Mouse (Mus musculus): ENCODE data around the gene Adcy3. TPM values are rescaled to one million over a fixed set of nuclear protein-coding genes. Genes with fewer than 3 reads are reported as not detected.
A peak's percentile ranks its signal among the peaks of the same experiment; 100 is the strongest.
"Not testable (repeated sequence)": the region's sequence is repeated elsewhere in the genome, so short reads cannot be mapped to it uniquely, and the experiment has no call there.

The Adcy3 gene
- polyA plus RNA-seq, 1 experiment from 2014 or later, result 14.4 TPM

GRCm38 (mm10) chr12:4237481-4237880 lies 104.6 kb downstream of the Adcy3 start:
- no peak for TF ChIP-seq CTCF (IDR thresholded peaks at IDR 0.05; ENCODE audit: low read depth)
- Histone ChIP-seq H3K4me2 (no peak overlapping the region), H3K9me3 (ENCODE audit: low read depth, low read length) (no peaks in the 10 kb centered on the region), H3K9ac (no peak overlapping the region), H3K36me3 (ENCODE audit: insufficient read depth) (0 out of 2 replicates have a peak, but pooled peaks cover 3% of the 10 kb centered on the region), H3K4me1 (ENCODE audit: insufficient read depth) (peaks cover 6% of the 10 kb centered on the region; the same call in 1 of the 2 replicates), H3K27ac (ENCODE audit: low read depth) (no peak overlapping the region), H3K27me3 (ENCODE audit: insufficient read depth, low read length) (no peaks in the 10 kb centered on the region), H3K4me3 (ENCODE audit: low read depth, low read length) (no peak overlapping the region)
- DNase-seq (no peak), ATAC-seq (ENCODE audit: insufficient read depth) (no peak)
- WGBS, result 92% methylated on average over 15 of the region's 15 CpGs

GRCm38 (mm10) chr12:4240281-4240680 lies 107.4 kb downstream of the Adcy3 start:
- ATAC-seq (ENCODE audit: insufficient read depth); H3K9me3 ChIP-seq (ENCODE audit: low read depth, low read length); H3K4me3 ChIP-seq (ENCODE audit: low read depth, low read length); H3K4me2 ChIP-seq; H3K27ac ChIP-seq (ENCODE audit: low read depth); DNase-seq; H3K27me3 ChIP-seq (ENCODE audit: insufficient read depth, low read length); H3K4me1 ChIP-seq (ENCODE audit: insufficient read depth); H3K9ac ChIP-seq; H3K36me3 ChIP-seq (ENCODE audit: insufficient read depth): not testable (repeated sequence)
- 67% methylated on average over 8 of the region's 8 CpGs for WGBS

DNA sequence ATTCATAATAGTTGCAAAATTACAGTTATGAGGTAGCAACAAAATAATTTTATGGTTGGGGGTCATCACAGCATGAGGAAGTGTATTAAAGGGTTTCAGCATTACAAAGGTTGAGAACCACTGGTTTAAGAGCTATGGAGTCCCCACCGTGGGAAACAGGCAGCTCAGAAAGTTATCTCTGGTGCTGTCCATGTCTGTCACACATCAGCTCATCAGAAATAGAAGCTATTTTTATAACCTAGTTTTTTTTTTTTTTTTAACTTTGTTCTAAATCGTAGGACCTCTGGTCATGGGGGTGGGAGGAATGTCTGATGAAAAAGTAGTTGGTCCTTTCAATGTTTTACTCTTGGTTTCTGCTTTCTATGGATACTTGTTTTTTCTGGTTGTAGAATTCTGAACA lies 110.9 kb downstream of the Adcy3 start:
- H3K4me3 ChIP-seq (ENCODE audit: low read depth, low read length), result no peak overlapping the region
- peak; percentile 58 for DNase-seq
- H3K27me3 ChIP-seq (ENCODE audit: insufficient read depth, low read length), result no peaks in the 10 kb centered on the region
- no peak overlapping the region for H3K9ac ChIP-seq
- WGBS, result 28% methylated on average over 2 of the region's 2 CpGs
- H3K36me3 ChIP-seq (ENCODE audit: insufficient read depth), result 0 out of 2 replicates have a peak, but pooled peaks cover 5% of the 10 kb centered on the region
- no peaks in the 10 kb centered on the region for H3K9me3 ChIP-seq (ENCODE audit: low read depth, low read length)
- ATAC-seq (ENCODE audit: insufficient read depth), result peak; percentile 52; the same call in 1 of the 2 replicates
- H3K4me1 ChIP-seq (ENCODE audit: insufficient read depth), result no peaks in the 10 kb centered on the region
- H3K4me2 ChIP-seq, result no peak overlapping the region
- H3K27ac ChIP-seq (ENCODE audit: low read depth), result no peak overlapping the region; the same call in 1 of the 2 replicates
- no peak for TF ChIP-seq CTCF (IDR thresholded peaks at IDR 0.05; ENCODE audit: low read depth)

DNA sequence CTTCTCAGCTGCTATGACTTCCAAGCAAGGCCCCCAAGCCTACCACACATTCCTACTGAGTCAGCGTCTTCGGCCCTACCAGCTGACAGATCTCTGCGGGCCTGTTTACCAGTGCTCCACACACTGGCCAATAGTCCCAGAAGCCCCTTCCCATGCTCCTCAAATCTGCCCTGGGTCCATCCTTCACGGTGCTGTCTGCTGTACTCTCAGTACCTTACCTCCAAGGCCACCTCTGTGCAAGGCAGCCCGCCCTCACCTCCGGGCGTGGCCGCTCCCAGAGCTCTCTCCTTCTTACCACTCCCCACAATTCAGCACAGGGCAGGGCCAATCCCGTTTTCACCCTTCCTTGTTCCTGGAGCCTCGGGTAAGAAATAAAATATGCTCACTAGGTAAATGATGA lies 112.8 kb downstream of the Adcy3 start:
- Histone ChIP-seq H3K9me3 (ENCODE audit: low read depth, low read length) (no peaks in the 10 kb centered on the region), H3K36me3 (ENCODE audit: insufficient read depth) (0 out of 2 replicates have a peak, but pooled peaks cover 5% of the 10 kb centered on the region), H3K4me3 (ENCODE audit: low read depth, low read length) (no peak overlapping the region), H3K27ac (ENCODE audit: low read depth) (no peak overlapping the region), H3K9ac (no peak overlapping the region), H3K4me1 (ENCODE audit: insufficient read depth) (no peaks in the 10 kb centered on the region), H3K4me2 (no peak overlapping the region), H3K27me3 (ENCODE audit: insufficient read depth, low read length) (no peaks in the 10 kb centered on the region)
- WGBS, result 75% methylated on average over 10 of the region's 10 CpGs
- no peak for ATAC-seq (ENCODE audit: insufficient read depth)
- TF ChIP-seq CTCF (IDR thresholded peaks at IDR 0.05; ENCODE audit: low read depth), result no peak
- DNase-seq, result no peak

DNA sequence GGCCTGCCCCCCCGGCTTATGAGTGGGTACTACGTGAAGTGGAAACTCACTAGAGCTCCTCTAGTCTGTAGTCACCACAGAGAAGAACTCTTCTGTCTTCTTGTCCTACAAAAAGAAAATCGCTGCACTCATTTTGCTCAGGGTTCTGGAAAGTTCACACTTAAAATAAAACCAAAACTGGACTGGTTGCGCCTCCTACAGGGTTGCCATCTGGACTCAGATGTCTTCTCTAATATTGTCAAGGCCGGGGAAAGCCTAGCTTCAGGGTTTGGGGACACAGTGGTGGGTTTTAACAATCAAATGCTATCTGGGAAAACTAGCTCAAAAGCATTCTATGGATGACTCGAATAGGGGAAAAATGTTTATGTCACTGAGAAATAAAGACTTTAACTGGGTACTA lies 116.9 kb downstream of the Adcy3 start:
- DNase-seq, result no peak
- H3K4me2 ChIP-seq, result no peak overlapping the region
- H3K27ac ChIP-seq (ENCODE audit: low read depth), result no peak overlapping the region
- ATAC-seq (ENCODE audit: insufficient read depth), result no peak
- TF ChIP-seq CTCF (IDR thresholded peaks at IDR 0.05; ENCODE audit: low read depth), result no peak
- H3K9me3 ChIP-seq (ENCODE audit: low read depth, low read length), result no peaks in the 10 kb centered on the region
- no peaks in the 10 kb centered on the region for H3K27me3 ChIP-seq (ENCODE audit: insufficient read depth, low read length)
- H3K4me3 ChIP-seq (ENCODE audit: low read depth, low read length), result no peak overlapping the region
- WGBS, result 77% methylated on average over 6 of the region's 6 CpGs
- H3K9ac ChIP-seq, result no peak overlapping the region
- H3K4me1 ChIP-seq (ENCODE audit: insufficient read depth), result no peaks in the 10 kb centered on the region
- H3K36me3 ChIP-seq (ENCODE audit: insufficient read depth), result peaks cover 16% of the 10 kb centered on the region; the same call in 1 of the 2 replicates

GRCm38 (mm10) chr12:4252742-4253655 lies 120.1 kb downstream of the Adcy3 start:
- Histone ChIP-seq H3K27me3 (ENCODE audit: insufficient read depth, low read length) (no peaks in the 10 kb centered on the region), H3K9me3 (ENCODE audit: low read depth, low read length) (no peaks in the 10 kb centered on the region), H3K27ac (ENCODE audit: low read depth) (no peak overlapping the region), H3K4me2 (no peak overlapping the region), H3K4me1 (ENCODE audit: insufficient read depth) (no peaks in the 10 kb centered on the region), H3K36me3 (ENCODE audit: insufficient read depth) (peaks cover 14% of the 10 kb centered on the region; the same call in 1 of the 2 replicates), H3K4me3 (ENCODE audit: low read depth, low read length) (no peak overlapping the region), H3K9ac (no peak overlapping the region)
- no peak for TF ChIP-seq CTCF (IDR thresholded peaks at IDR 0.05; ENCODE audit: low read depth)
- ATAC-seq (ENCODE audit: insufficient read depth) (no peak), DNase-seq (no peak)
- WGBS, result 87% methylated on average over 16 of the region's 16 CpGs

Other genes starting within 250 kb of the Adcy3 start
- 1.6 and 2.5 TPM in 2 replicates for gene Pomc, start 178.2 kb upstream of the Adcy3 start, polyA plus RNA-seq (2014; fragmentation: Nextera tagmentation; extraction: Ambion mirVana)
- 4.1 and 4.6 TPM in 2 replicates for gene Efr3b, start 94.2 kb upstream of the Adcy3 start, polyA plus RNA-seq (2014; fragmentation: Nextera tagmentation; extraction: Ambion mirVana)
- gene Dnajc27, start 50.5 kb upstream of the Adcy3 start, polyA plus RNA-seq (2014; fragmentation: Nextera tagmentation; extraction: Ambion mirVana), result 8.0 and 8.7 TPM in 2 replicates
- 6.6 and 7.6 TPM in 2 replicates for gene Ptrhd1, start 100.9 kb downstream of the Adcy3 start, polyA plus RNA-seq (2014; fragmentation: Nextera tagmentation; extraction: Ambion mirVana)
- gene Cenpo, start 101.2 kb downstream of the Adcy3 start, polyA plus RNA-seq (2014; fragmentation: Nextera tagmentation; extraction: Ambion mirVana), result 17.8 and 19.5 TPM in 2 replicates